Mouse (Mus musculus): ENCODE results near the gene Trappc10.

DNA sequence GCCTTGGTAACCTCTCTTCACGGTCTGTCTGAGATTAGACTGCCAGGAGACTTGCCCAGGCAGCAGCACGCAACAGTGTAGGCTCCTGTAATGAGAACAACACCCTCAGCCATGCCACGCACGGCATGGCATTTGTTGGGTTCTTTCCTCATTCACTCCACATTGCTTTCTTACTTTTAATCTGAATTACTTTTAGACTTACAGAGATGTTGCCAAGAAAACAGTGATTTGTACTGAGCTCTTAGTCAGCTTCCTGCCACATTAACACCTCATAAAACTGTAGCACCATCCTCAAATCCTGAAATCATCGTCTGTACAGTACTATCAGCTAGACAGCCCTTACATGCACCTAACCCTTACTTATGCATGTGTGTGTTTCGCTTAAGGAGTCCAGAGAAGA lies 25.9 kb downstream of the Trappc10 start:
- no peak for TF ChIP-seq CTCF (IDR thresholded peaks at IDR 0.05; ENCODE audit: insufficient read depth, low read depth, low read length)
- no peak for TF ChIP-seq POLR2A (IDR thresholded peaks at IDR 0.05; ENCODE audit: insufficient read depth, low read depth, low read length)

Data from olfactory bulb, adult 2 months (tissue).